Comparison of ENCODE assay signal across 24 mouse cellular contexts in the genomic region with DNA sequence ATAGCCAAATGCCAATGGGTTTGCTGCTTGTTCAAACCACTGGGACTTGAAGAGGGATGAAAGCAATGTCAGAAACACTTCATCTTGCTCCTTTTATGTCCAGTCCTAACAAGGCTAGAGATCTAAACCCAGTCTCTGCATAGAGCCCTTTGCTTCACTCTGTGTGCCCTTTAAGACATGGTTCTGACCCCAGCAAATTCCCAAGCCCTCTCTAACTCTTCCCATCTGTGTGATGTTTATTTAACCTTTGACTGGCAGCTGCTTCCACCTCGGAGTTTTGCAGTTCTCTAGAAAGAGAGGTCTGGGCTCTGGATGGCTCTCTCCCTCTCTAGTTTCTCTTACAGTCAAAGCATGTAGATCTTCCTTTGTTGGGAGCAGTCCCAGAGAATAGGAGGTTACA. TPM values are rescaled to one million over a fixed set of nuclear protein-coding genes. Genes with fewer than 3 reads are reported as not detected.
DNase-seq lines count a peak whose midpoint lies in the region; ATAC-seq lines count a peak whose summit lies in the region.
"Had no signal": no experiment of that assay in that cellular context is flagged by ENCODE, and none has a peak within 500 bp of the region (broad histone marks: within the 10 kb centered on the region; RNA-seq: fewer than 3 reads in every experiment).

No protein-coding gene starts in this region.

- no peaks in the 10 kb centered on the region for H3K36me3 ChIP-seq in heart, embryonic 11.5 days (ENCODE audit: control insufficient read depth, insufficient read depth, low read length)
- H3K36me3 ChIP-seq in lung, embryonic 16.5 days (ENCODE audit: control insufficient read depth, insufficient read depth, low read length), result no peaks in the 10 kb centered on the region
- H3K36me3 ChIP-seq: embryonic facial prominence, embryonic 12.5 days; heart, embryonic 12.5 days had no signal

- no peaks in the 10 kb centered on the region for H3K27me3 ChIP-seq in heart, embryonic 11.5 days (ENCODE audit: control insufficient read depth, insufficient read depth, low read length)
- H3K27me3 ChIP-seq in lung, embryonic 16.5 days (ENCODE audit: control insufficient read depth, insufficient read depth, low read depth, low read length), result no peaks in the 10 kb centered on the region
- H3K27me3 ChIP-seq: embryonic facial prominence, embryonic 12.5 days; heart, embryonic 12.5 days had no signal

- peaks cover 37% of the 10 kb centered on the region for H3K4me1 ChIP-seq in heart, embryonic 11.5 days (ENCODE audit: control insufficient read depth, insufficient read depth, low read length)
- peaks cover 10% of the 10 kb centered on the region for H3K4me1 ChIP-seq in lung, embryonic 16.5 days (replicated peaks; ENCODE audit: control insufficient read depth, insufficient read depth, low read length)

- H3K4me2 ChIP-seq in heart, embryonic 11.5 days, result no peak overlapping the region
- no peak overlapping the region for H3K4me2 ChIP-seq in lung, embryonic 16.5 days (ENCODE audit: low read depth, low read length)
- H3K4me2 ChIP-seq: embryonic facial prominence, embryonic 12.5 days; heart, embryonic 12.5 days; hindbrain, embryonic 14.5 days; liver, embryonic 11.5 days had no signal

- DNase-seq in heart, postnatal 36 days, result no peak
- DNase-seq in lung, postnatal 4 days, result no peak
- peak; percentile 66 for DNase-seq in embryo, embryonic 11 days
- DNase-seq in lung, postnatal 10 days, result peak; percentile 41
- DNase-seq in ovary, postnatal 14 days (ENCODE audit: low spot score), result no peak
- DNase-seq: adrenal gland, postnatal 36 days; cerebellum, adult 9-11 months; heart, postnatal 10 days; kidney, adult 2 months; right cerebral cortex, postnatal 25 days; spleen, adult 18-20 months had no signal

- intact Hi-C loops in heart, postnatal 36 days (cut with DNase I), result no loop called here

- H3K9me3 ChIP-seq in heart, embryonic 11.5 days (replicated peaks; ENCODE audit: control insufficient read depth, low read length), result no peaks in the 10 kb centered on the region
- H3K9me3 ChIP-seq in lung, embryonic 16.5 days (ENCODE audit: control insufficient read depth, low read length), result no peaks in the 10 kb centered on the region
- H3K9me3 ChIP-seq: embryonic facial prominence, embryonic 12.5 days; heart, embryonic 12.5 days had no signal

- no peak overlapping the region for H3K9ac ChIP-seq in heart, embryonic 11.5 days (ENCODE audit: low read depth, low read length)
- no peak overlapping the region for H3K9ac ChIP-seq in lung, embryonic 16.5 days (ENCODE audit: low read length)
- H3K9ac ChIP-seq: embryonic facial prominence, embryonic 12.5 days; heart, embryonic 12.5 days; hindbrain, embryonic 14.5 days had no signal

- no peak for ATAC-seq in heart, embryonic 11.5 days (replicated peaks; ENCODE audit: insufficient number of reproducible peaks, low FRiP score, low TSS enrichment)
- peak; percentile 26; the same call in 1 of the 2 replicates for ATAC-seq in lung, embryonic 16.5 days (ENCODE audit: low read depth)
- no peak for ATAC-seq in erythroid progenitor cell, adult 5-6 weeks (replicated peaks; ENCODE audit: low FRiP score, poor library complexity, severe bottlenecking)
- ATAC-seq: forebrain, embryonic 14.5 days; inflammation-experienced regulatory T-cells, adult 6 months; midbrain, embryonic 16.5 days had no signal

- H3K4me3 ChIP-seq in heart, embryonic 11.5 days (ENCODE audit: low read depth, low read length), result no peak overlapping the region
- no peak overlapping the region for H3K4me3 ChIP-seq in lung, embryonic 16.5 days (ENCODE audit: low read length)
- H3K4me3 ChIP-seq: embryonic facial prominence, embryonic 12.5 days; heart, embryonic 12.5 days had no signal

- WGBS in heart, embryonic 11.5 days (ENCODE audit: insufficient replicate concordance), result 0% methylated on average over 1 of the region's 1 CpGs
- WGBS in lung, embryonic 16.5 days, result 0% methylated on average over 1 of the region's 1 CpGs

- H3K27ac ChIP-seq in heart, embryonic 11.5 days (ENCODE audit: low read depth, low read length), result 0 out of 2 replicates have a peak overlapping the region, but pooled peaks have one; percentile 18
- peak overlapping the region; percentile 74 for H3K27ac ChIP-seq in lung, embryonic 16.5 days (ENCODE audit: low read length)
- H3K27ac ChIP-seq: embryonic facial prominence, embryonic 12.5 days; hindbrain, embryonic 14.5 days; macrophage had no signal

RNA-seq across cellular contexts. Expression of a gene that starts 23.6 kb away (rescaled TPM):
- polyA plus RNA-seq in heart, embryonic 11.5 days (2014; fragmentation: Nextera tagmentation; extraction: Ambion mirVana), result 45.6 and 46.2 TPM in 2 replicates
- total RNA-seq in heart, postnatal 36 days (2021), result 1 to 10 TPM; 2.7 to 4.8 TPM
- polyA plus RNA-seq in lung, embryonic 16.5 days (2015; fragmentation: Nextera tagmentation; extraction: Ambion mirVana), result 72.2 and 82.1 TPM in 2 replicates
- total RNA-seq in erythroid progenitor cell, adult 5-6 weeks (2015; ENCODE audit: low replicate concordance), result 40.4 and 43.6 TPM in 2 replicates
- total RNA-seq in erythroid progenitor cell, adult 5-6 weeks (2017; ENCODE audit: low replicate concordance), result 8.9 and 25.4 TPM in 2 replicates

RNA-seq across cellular contexts. Expression of a gene that starts 34.4 kb away (rescaled TPM):
- polyA plus RNA-seq in heart, embryonic 11.5 days (2014; fragmentation: Nextera tagmentation; extraction: Ambion mirVana), result 31.3 and 36.3 TPM in 2 replicates
- total RNA-seq in heart, postnatal 36 days (2021), result 10 to 100 TPM; 14.2 to 14.7 TPM
- polyA plus RNA-seq in lung, embryonic 16.5 days (2015; fragmentation: Nextera tagmentation; extraction: Ambion mirVana), result 4.6 and 5.1 TPM in 2 replicates
- 6.3 and 13.0 TPM in 2 replicates for total RNA-seq in erythroid progenitor cell, adult 5-6 weeks (2015; ENCODE audit: low replicate concordance)
- 1.4 and 4.5 TPM in 2 replicates for total RNA-seq in erythroid progenitor cell, adult 5-6 weeks (2017; ENCODE audit: low replicate concordance)
- total RNA-seq: ES-E14; neutrophil, adult 5-6 weeks had no signal
- polyA plus RNA-seq: inflammation-experienced regulatory T-cells, adult 6 months had no signal

Comparison
In these comparisons a context has a peak if more than half of its experiments do, and no peak if none do; other contexts are left out.
1. DNase-seq: peak in embryo, embryonic 11 days (single experiment) and lung, postnatal 10 days (single experiment); none in heart, postnatal 36 days (0 of 2), lung, postnatal 4 days (0 of 2) and ovary, postnatal 14 days (single experiment).